Mouse (Mus musculus) intestine, embryonic 16.5 days (tissue): ENCODE data around the gene Hivep3. TPM values are rescaled to one million over a fixed set of nuclear protein-coding genes. Genes with fewer than 3 reads are reported as not detected.

Source experiments
- ATAC-seq: fragments of 200-750 bp; cut with Nextera tagmentation; 2 replicates; pipeline ENCODE4 v1.8.0; 2017; ENCODE audit warnings: moderate TSS enrichment, moderate library complexity
- H3K27ac ChIP-seq: fragments of 300-500 bp; sonication (generic); 2 replicates; pipeline ENCODE4 v1.5.1; 2014; ENCODE audit warnings: mild to moderate bottlenecking, low read length
- H3K27me3 ChIP-seq: fragments of 300-500 bp; sonication (generic); replicated peaks from 2 replicates; pipeline ENCODE4 v1.6.1; 2014; ENCODE audit warnings: low read length, control low read depth, mixed read lengths; ENCODE audit not compliant: control insufficient read depth, insufficient read depth
- H3K36me3 ChIP-seq: fragments of 300-500 bp; sonication (generic); 2 replicates; pipeline ENCODE4 v1.6.1; 2014; ENCODE audit warnings: low read length, control low read depth; ENCODE audit not compliant: control insufficient read depth, insufficient read depth
- H3K4me1 ChIP-seq: fragments of 300-500 bp; sonication (generic); 2 replicates; pipeline ENCODE4 v1.6.1; 2014; ENCODE audit warnings: low read length, control low read depth, mixed read lengths; ENCODE audit not compliant: control insufficient read depth, insufficient read depth
- H3K4me2 ChIP-seq: fragments of 300-500 bp; sonication (generic); 2 replicates; pipeline ENCODE4 v1.6.1; 2014; ENCODE audit warnings: low read depth, low read length, control low read depth
- H3K4me3 ChIP-seq: fragments of 300-500 bp; sonication (generic); 2 replicates; pipeline ENCODE4 v1.5.1; 2014; ENCODE audit warnings: mild to moderate bottlenecking, low read length
- H3K9ac ChIP-seq: fragments of 300-500 bp; sonication (generic); 2 replicates; pipeline ENCODE4 v1.6.1; 2014; ENCODE audit warnings: low read depth, low read length
- H3K9me3 ChIP-seq: fragments of 300-500 bp; sonication (generic); 2 replicates; pipeline ENCODE4 v1.6.1; 2016; ENCODE audit warnings: low read length, control low read depth; ENCODE audit not compliant: control insufficient read depth
- WGBS: fragments of 180-500 bp; shearing (Covaris S2); extraction: QIAGEN DNeasy Blood & Tissue Kit; methylation state at CpG from one replicate; pipeline ENCODE4 v1.1.7; 2014; 5-methylcytosine and 5-hydroxymethylcytosine counted together
- polyA plus RNA-seq: library from polyadenylated mRNA; unstranded; fragments of >200 nt; fragmentation: Nextera tagmentation; extraction: Ambion mirVana; gene quantifications from 2 replicates; pipeline ENCODE4 v1.2.1, GENCODE M21; 2015

The Hivep3 gene
- polyA plus RNA-seq, 1 experiment from 2014 or later, result 4.4 TPM

- ATAC-seq, result no peak
- Histone ChIP-seq H3K27ac (no peak overlapping the region), H3K27me3 (no peaks in the 10 kb centered on the region), H3K36me3 (no peaks in the 10 kb centered on the region), H3K9ac (no peak overlapping the region), H3K9me3 (no peaks in the 10 kb centered on the region), H3K4me2 (no peak overlapping the region), H3K4me3 (no peak overlapping the region), H3K4me1 (no peaks in the 10 kb centered on the region)
- WGBS, result 86% methylated on average over 1 of the region's 1 CpGs
Observed at GRCm38 (mm10) chr4:119951081-119951480, 217.5 kb downstream of the Hivep3 start.

- Histone ChIP-seq H3K4me1 (no peaks in the 10 kb centered on the region), H3K9me3 (no peaks in the 10 kb centered on the region), H3K4me2 (no peak overlapping the region), H3K9ac (no peak overlapping the region), H3K36me3 (no peaks in the 10 kb centered on the region), H3K4me3 (no peak overlapping the region), H3K27me3 (no peaks in the 10 kb centered on the region), H3K27ac (no peak overlapping the region)
- ATAC-seq, result no peak
- 84% methylated on average over 7 of the region's 7 CpGs for WGBS
Observed at GRCm38 (mm10) chr4:119955008-119955407, 221.4 kb downstream of the Hivep3 start.

- Histone ChIP-seq H3K4me1 (no peaks in the 10 kb centered on the region), H3K9ac (no peak overlapping the region), H3K27ac (no peak overlapping the region), H3K9me3 (no peaks in the 10 kb centered on the region), H3K4me2 (no peak overlapping the region), H3K36me3 (no peaks in the 10 kb centered on the region), H3K4me3 (no peak overlapping the region), H3K27me3 (no peaks in the 10 kb centered on the region)
- WGBS, result 96% methylated on average over 2 of the region's 2 CpGs
- ATAC-seq, result no peak
Observed at GRCm38 (mm10) chr4:119957970-119958369, 224.4 kb downstream of the Hivep3 start.

GRCm38 (mm10) chr4:119959293-119959692, 225.7 kb downstream of the Hivep3 start:
- H3K9me3 ChIP-seq, result no peaks in the 10 kb centered on the region
- ATAC-seq, result no peak

GRCm38 (mm10) chr4:119959873-119960272, 226.3 kb downstream of the Hivep3 start:
- H3K4me3 ChIP-seq, result no peak overlapping the region
- H3K9me3 ChIP-seq, result no peaks in the 10 kb centered on the region
- H3K27ac ChIP-seq, result no peak overlapping the region
- 80% methylated on average over 1 of the region's 1 CpGs for WGBS
- no peak overlapping the region for H3K9ac ChIP-seq
- H3K4me2 ChIP-seq, result no peak overlapping the region
- no peaks in the 10 kb centered on the region for H3K4me1 ChIP-seq
- H3K27me3 ChIP-seq, result no peaks in the 10 kb centered on the region
- no peaks in the 10 kb centered on the region for H3K36me3 ChIP-seq
- ATAC-seq, result no peak

More at GRCm38 (mm10) chr4:119959293-119959692, 225.7 kb downstream of the Hivep3 start:
- Histone ChIP-seq H3K4me3 (no peak overlapping the region), H3K9ac (no peak overlapping the region), H3K4me1 (no peaks in the 10 kb centered on the region), H3K4me2 (no peak overlapping the region), H3K36me3 (no peaks in the 10 kb centered on the region), H3K27me3 (no peaks in the 10 kb centered on the region), H3K27ac (no peak overlapping the region)
- WGBS, result 52% methylated on average over 7 of the region's 7 CpGs

GRCm38 (mm10) chr4:119960523-119960922, 226.9 kb downstream of the Hivep3 start:
- 67% methylated on average over 6 of the region's 6 CpGs for WGBS
- no peak for ATAC-seq
- H3K9me3 ChIP-seq, result no peaks in the 10 kb centered on the region
- H3K27ac ChIP-seq, result no peak overlapping the region
- H3K4me3 ChIP-seq, result no peak overlapping the region
- no peak overlapping the region for H3K4me2 ChIP-seq
- H3K4me1 ChIP-seq, result no peaks in the 10 kb centered on the region
- H3K27me3 ChIP-seq, result no peaks in the 10 kb centered on the region
- H3K36me3 ChIP-seq, result no peaks in the 10 kb centered on the region
- H3K9ac ChIP-seq, result no peak overlapping the region

GRCm38 (mm10) chr4:119961164-119961563, 227.6 kb downstream of the Hivep3 start:
- no peaks in the 10 kb centered on the region for H3K4me1 ChIP-seq
- no peak overlapping the region for H3K9ac ChIP-seq
- no peak overlapping the region for H3K27ac ChIP-seq
- no peaks in the 10 kb centered on the region for H3K36me3 ChIP-seq
- no peak overlapping the region for H3K4me3 ChIP-seq
- no peaks in the 10 kb centered on the region for H3K27me3 ChIP-seq
- no peak for ATAC-seq
- H3K9me3 ChIP-seq, result no peaks in the 10 kb centered on the region
- WGBS, result 74% methylated on average over 5 of the region's 5 CpGs
- H3K4me2 ChIP-seq, result no peak overlapping the region

GRCm38 (mm10) chr4:119962066-119962465, 228.5 kb downstream of the Hivep3 start:
- 80% methylated on average over 5 of the region's 5 CpGs for WGBS
- Histone ChIP-seq H3K9ac (no peak overlapping the region), H3K4me2 (no peak overlapping the region), H3K9me3 (no peaks in the 10 kb centered on the region), H3K36me3 (no peaks in the 10 kb centered on the region), H3K4me3 (no peak overlapping the region), H3K27me3 (no peaks in the 10 kb centered on the region), H3K4me1 (no peaks in the 10 kb centered on the region), H3K27ac (no peak overlapping the region)
- ATAC-seq, result no peak

- Histone ChIP-seq H3K9ac (no peak overlapping the region), H3K27ac (no peak overlapping the region), H3K4me3 (no peak overlapping the region), H3K27me3 (no peaks in the 10 kb centered on the region), H3K4me2 (no peak overlapping the region), H3K9me3 (no peaks in the 10 kb centered on the region), H3K36me3 (no peaks in the 10 kb centered on the region), H3K4me1 (peaks cover 6% of the 10 kb centered on the region)
- ATAC-seq, result 0 out of 2 replicates have a peak, but pooled peaks have one; percentile 26
- WGBS, result 47% methylated on average over 20 of the region's 20 CpGs
Observed at GRCm38 (mm10) chr4:119966105-119967072, 232.8 kb downstream of the Hivep3 start.
